Mouse (Mus musculus): ENCODE measurements around the gene Trim43b. TPM values are rescaled to one million over a fixed set of nuclear protein-coding genes. Genes with fewer than 3 reads are reported as not detected.
"Not testable (repeated sequence)": the region's sequence is repeated elsewhere in the genome, so short reads cannot be mapped to it uniquely, and the experiment has no call there.

The Trim43b gene
- total RNA-seq (2021): under 1 TPM; 0.38 to 0.47 TPM
- long read RNA-seq, experiment 1: 0 reads
- long read RNA-seq, experiment 2: 0 reads

DNA sequence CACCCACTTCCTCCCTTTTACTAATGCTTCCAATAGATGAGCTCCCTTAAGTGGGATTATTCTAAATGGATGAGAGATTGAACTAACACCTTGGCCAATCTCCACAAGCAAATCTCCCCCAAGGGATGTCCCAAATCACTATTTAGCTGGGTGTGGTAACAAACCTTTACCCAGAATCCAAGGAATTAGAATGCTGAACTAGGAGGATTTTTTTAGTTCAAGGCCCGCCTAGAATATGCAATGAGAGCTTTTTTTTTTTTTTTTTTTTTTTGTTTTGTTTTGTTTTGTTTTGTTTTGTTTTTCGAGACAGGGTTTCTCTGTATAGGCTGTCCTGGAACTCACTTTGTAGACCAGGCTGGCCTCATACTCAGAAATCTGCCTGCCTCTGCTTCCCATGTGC is at the start of gene Trim43b:
Gene Trim43b (minus strand): TSS at position 101 of the 400 bp plus-strand sequence.
- H3K27ac ChIP-seq; intact Hi-C loops (cut with DNase I); H3K4me3 ChIP-seq; DNase-seq (ENCODE audit: extremely low spot score in 1 of 2, low spot score in 2 of 2): not testable (repeated sequence)

- intact Hi-C loops (cut with DNase I); H3K27ac ChIP-seq; DNase-seq (ENCODE audit: extremely low spot score in 1 of 2, low spot score in 2 of 2); H3K4me3 ChIP-seq: not testable (repeated sequence)
Observed at GRCm38 (mm10) chr9:89104576-89104975, 11.9 kb upstream of the Trim43b start.

DNA sequence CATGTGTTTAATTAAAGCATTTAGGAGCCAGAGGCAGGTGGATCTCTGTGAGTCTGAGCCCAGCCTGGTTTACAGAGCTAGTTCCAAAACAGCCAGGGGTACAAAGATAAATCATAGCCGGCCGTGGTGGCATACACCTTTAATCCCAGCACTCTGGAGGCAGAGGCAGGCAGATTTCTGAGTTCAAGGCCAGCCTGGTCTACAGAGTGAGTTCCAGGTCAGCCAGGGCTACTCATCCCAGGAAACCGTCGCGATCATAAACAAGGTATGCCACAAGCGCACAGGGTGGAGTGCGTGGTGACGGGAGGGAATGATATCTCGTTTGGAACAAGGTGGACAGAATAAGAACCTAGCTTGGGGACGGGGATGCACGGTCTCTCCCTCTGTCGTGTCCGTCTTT is 5.9 kb downstream of the Trim43b start:
- H3K4me3 ChIP-seq; DNase-seq (ENCODE audit: extremely low spot score in 1 of 2, low spot score in 2 of 2); H3K27ac ChIP-seq; intact Hi-C loops (cut with DNase I): not testable (repeated sequence)

DNA sequence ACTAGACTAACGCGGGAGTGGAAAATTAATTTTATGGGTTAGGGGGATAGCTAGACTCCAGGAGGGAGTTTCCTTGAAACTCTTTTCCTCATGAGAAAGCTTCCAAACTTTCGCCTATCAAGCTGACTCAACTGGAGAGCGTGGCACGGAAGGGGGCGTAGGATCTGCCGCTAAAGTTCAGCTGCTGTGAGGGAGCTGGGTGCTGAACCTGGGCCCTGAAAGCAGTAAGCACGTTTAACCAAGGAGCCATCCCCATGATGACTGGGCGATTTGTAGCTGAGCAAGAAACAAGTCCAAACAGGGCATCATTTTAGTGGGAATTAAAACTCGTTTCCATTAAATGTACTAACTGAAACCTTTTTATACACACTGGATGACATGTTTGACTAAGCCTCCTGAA is 13.0 kb downstream of the Trim43b start:
- H3K27ac ChIP-seq; H3K4me3 ChIP-seq; intact Hi-C loops (cut with DNase I); DNase-seq (ENCODE audit: extremely low spot score in 1 of 2, low spot score in 2 of 2): not testable (repeated sequence)

DNA sequence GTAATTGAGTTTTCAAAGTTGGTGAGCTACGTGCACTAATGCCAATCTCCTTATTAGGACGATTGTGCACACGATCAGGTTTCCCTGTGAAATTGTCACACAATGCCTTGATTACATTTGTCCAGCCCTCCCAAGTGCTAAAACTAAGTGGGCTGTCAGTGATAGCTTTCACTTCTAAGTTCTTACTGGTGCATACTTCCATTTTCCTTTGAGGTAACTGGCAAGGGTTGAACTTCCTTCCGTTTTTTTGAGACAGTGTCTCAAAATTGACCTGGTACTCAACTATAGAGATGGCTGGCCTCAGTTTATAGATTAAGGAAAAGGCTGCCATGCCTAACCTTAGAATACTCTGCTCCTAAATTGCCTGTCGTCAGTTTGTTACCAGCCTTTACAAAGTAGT is 16.1 kb downstream of the Trim43b start:
- intact Hi-C loops (cut with DNase I); H3K27ac ChIP-seq; H3K4me3 ChIP-seq; DNase-seq (ENCODE audit: extremely low spot score in 1 of 2, low spot score in 2 of 2): not testable (repeated sequence)

- intact Hi-C loops (cut with DNase I); DNase-seq (ENCODE audit: extremely low spot score in 1 of 2, low spot score in 2 of 2): not testable (repeated sequence)
- H3K27ac ChIP-seq: peak overlapping the region; percentile 73; the same call in 1 of the 2 replicates
- H3K4me3 ChIP-seq: peak overlapping the region; percentile 52
Observed at GRCm38 (mm10) chr9:89067143-89067501, 25.5 kb downstream of the Trim43b start.

DNA sequence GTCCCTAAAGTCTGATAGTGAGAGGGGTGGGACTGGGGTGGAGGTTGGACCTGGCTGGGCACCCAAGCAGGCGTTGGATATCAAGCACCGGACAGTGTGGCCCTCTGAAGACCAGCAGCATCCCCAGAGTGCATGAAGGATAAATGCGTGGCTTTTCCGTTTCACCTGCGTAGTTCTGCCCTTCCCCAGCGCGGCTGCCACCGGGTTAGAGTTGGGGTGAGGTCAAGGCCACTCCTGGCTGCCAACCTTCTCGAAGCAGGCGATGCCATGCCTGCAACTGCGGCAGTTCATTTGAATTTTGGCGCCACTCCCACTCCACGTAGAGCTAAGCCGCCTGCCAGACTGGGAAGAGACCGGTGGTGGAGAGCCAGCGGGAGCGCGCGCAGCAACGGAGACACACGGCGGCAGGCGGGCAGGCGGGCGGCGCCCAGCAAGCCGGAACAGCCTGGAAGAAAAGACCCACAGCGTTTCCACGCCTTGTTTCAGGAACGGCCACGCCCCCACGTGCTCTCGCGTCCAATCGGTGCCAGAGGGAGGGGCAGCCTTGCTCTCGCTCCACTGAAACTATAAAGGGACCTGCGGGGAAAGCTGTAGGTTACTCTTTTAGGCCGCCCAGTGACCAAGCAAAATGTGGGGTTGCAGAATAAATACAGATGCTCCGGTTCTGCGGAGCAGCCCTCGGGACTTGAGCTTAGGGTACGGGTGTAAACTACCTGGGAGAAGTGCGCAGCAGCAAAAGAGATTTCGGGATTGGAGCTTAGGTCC is 26.1 kb downstream of the Trim43b start:
- Histone ChIP-seq H3K4me3 (peak overlapping the region; percentile 52), H3K27ac (peak overlapping the region; percentile 73; the same call in 1 of the 2 replicates)
- peak; percentile 68 to 71 for DNase-seq (ENCODE audit: extremely low spot score in 1 of 2, low spot score in 2 of 2)
- intact Hi-C loops (cut with DNase I): not testable (repeated sequence)

Other genes starting within 250 kb of the Trim43b start
- under 1 TPM in 1 of 2 experiments, not detected in 1; 0.54 TPM for gene Bcl2a1a, start 135.9 kb downstream of the Trim43b start, total RNA-seq (2021)
- 1 to 10 TPM in 1 of 2 experiments, under 1 TPM in 1; 0.79 to 1.1 TPM for gene Bcl2a1b, start 106.4 kb upstream of the Trim43b start, total RNA-seq (2021)
- gene Gm29094, start 106.5 kb upstream of the Trim43b start, total RNA-seq (2021): not detected
- 10 to 100 TPM; 27.3 to 38.3 TPM for gene Mthfs, start 117.8 kb upstream of the Trim43b start, total RNA-seq (2021)